Mouse (Mus musculus) forebrain, embryonic 14.5 days (tissue): ENCODE results near the gene Galnt9. TPM values are rescaled to one million over a fixed set of nuclear protein-coding genes. Genes with fewer than 3 reads are reported as not detected.

ENCODE experiments used
- ATAC-seq: fragments of 200-750 bp; cut with Nextera tagmentation; 2 replicates; pipeline ENCODE4 v1.8.0; 2017; ENCODE audit warnings: mild to moderate bottlenecking, moderate library complexity
- DNase-seq: peaks from one replicate; pipeline ENCODE4 v3.0.0-alpha.2; 2015; ENCODE audit warnings: low spot score
- H3K27ac ChIP-seq: fragments of 300-500 bp; sonication (generic); 2 replicates; pipeline ENCODE4 v1.5.1; 2014; ENCODE audit warnings: low read depth, mild to moderate bottlenecking, control low read depth, low read length, moderate library complexity
- H3K27me3 ChIP-seq: fragments of 300-500 bp; sonication (generic); replicated peaks from 2 replicates; pipeline ENCODE4 v1.6.1; 2014; ENCODE audit warnings: low read length, control low read depth, mixed read lengths; ENCODE audit not compliant: control insufficient read depth, insufficient read depth
- H3K36me3 ChIP-seq: fragments of 300-500 bp; sonication (generic); 2 replicates; pipeline ENCODE4 v1.6.1; 2014; ENCODE audit warnings: low read length, control low read depth; ENCODE audit not compliant: control insufficient read depth, insufficient read depth
- H3K4me1 ChIP-seq: fragments of 300-500 bp; sonication (generic); 2 replicates; pipeline ENCODE4 v1.6.1; 2014; ENCODE audit warnings: antibody characterized with exemption, low read length, control low read depth; ENCODE audit not compliant: control insufficient read depth, insufficient read depth
- H3K4me2 ChIP-seq: fragments of 300-500 bp; sonication (generic); 2 replicates; pipeline ENCODE4 v1.6.1; 2014; ENCODE audit warnings: mild to moderate bottlenecking, control low read depth, low read length
- H3K4me3 ChIP-seq: fragments of 300-500 bp; sonication (generic); 2 replicates; pipeline ENCODE4 v1.5.1; 2014; ENCODE audit warnings: low read depth, low read length, control low read depth
- H3K9ac ChIP-seq: fragments of 300-500 bp; sonication (generic); 2 replicates; pipeline ENCODE4 v1.6.1; 2014; ENCODE audit warnings: mild to moderate bottlenecking, low read length, control low read depth, moderate library complexity
- H3K9me3 ChIP-seq: fragments of 300-500 bp; sonication (generic); replicated peaks from 2 replicates; pipeline ENCODE4 v1.6.1; 2016; ENCODE audit warnings: low read length, control low read depth, mixed read lengths; ENCODE audit not compliant: control insufficient read depth
- WGBS: fragments of 180-500 bp; shearing (Covaris S2); extraction: QIAGEN DNeasy Blood & Tissue Kit; methylation state at CpG from one replicate; pipeline ENCODE4 v1.1.7; 2014; 5-methylcytosine and 5-hydroxymethylcytosine counted together
- polyA plus RNA-seq: library from polyadenylated mRNA; unstranded; fragments of >200 nt; fragmentation: Nextera tagmentation; extraction: Ambion mirVana; gene quantifications from 2 replicates; pipeline ENCODE4 v1.2.1, GENCODE M21; 2014

Galnt9 gene
- polyA plus RNA-seq, 1 experiment from 2014 or later: 12.1 TPM

DNA sequence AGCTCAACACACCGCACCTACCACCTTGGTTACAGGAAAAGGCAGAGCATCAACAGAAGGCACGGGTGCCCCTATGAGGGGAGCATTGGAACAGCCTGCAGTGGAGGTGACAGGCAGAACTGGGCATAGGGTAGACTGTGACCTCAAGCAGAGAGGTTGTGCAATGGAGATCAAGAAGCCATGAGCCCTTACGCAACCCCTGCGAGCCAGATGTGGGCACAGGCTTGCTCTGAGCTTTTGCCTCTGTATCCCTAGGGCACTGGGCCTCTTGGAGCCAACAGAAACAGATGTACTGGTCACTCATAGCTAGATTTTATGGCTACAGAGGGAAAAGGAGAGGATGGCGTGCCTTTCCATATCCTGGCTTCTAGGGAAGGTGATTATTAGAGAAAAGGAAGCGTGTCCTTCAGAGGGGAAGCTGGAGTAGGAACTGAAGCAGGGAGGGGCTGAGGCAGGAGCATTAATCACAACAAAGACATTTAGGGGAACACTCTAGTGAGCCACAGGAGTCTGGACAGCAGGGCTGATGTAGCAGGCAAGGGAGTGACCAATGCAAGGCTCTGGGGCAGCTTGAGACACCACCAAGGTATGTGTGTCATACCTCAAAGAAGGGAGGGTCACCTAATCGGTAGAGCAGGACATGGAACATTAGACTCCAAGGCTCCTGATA is 59.0 kb downstream of the Galnt9 start:
- H3K27me3 ChIP-seq: no peaks in the 10 kb centered on the region
- WGBS: 84% methylated on average over 7 of the region's 7 CpGs
- H3K36me3 ChIP-seq: no peaks in the 10 kb centered on the region
- ATAC-seq (no peak), DNase-seq (no peak)
- H3K4me1 ChIP-seq: no peaks in the 10 kb centered on the region
- H3K9me3 ChIP-seq: no peaks in the 10 kb centered on the region
- H3K4me3 ChIP-seq: no peak overlapping the region
- H3K4me2 ChIP-seq: no peak overlapping the region
- H3K27ac ChIP-seq: no peak overlapping the region
- no peak overlapping the region for H3K9ac ChIP-seq

DNA sequence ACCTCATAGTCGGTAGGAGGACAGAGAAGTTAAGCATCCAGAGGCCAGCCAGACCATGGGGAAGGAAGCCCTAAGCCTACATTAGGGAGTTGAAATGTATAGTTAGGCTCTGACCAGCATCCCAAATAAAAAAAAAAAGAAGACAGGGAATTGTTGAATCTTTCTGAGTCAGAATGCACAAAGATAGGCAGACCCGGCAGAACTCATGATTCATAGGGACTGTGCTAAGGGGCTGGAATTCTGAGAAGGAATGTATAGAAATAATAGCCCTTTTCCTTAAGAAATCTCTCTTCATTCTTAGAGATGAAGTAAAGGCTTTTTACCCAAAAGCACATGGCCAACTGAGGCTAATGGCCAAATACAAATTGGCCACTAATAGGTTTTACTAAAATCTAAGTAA is 60.2 kb downstream of the Galnt9 start:
- Histone ChIP-seq H3K4me3 (no peak overlapping the region), H3K36me3 (no peaks in the 10 kb centered on the region), H3K4me2 (no peak overlapping the region), H3K9me3 (no peaks in the 10 kb centered on the region), H3K4me1 (no peaks in the 10 kb centered on the region), H3K9ac (no peak overlapping the region), H3K27ac (no peak overlapping the region), H3K27me3 (no peaks in the 10 kb centered on the region)
- WGBS: 97% methylated on average over 2 of the region's 2 CpGs
- no peak for ATAC-seq
- DNase-seq: no peak

DNA sequence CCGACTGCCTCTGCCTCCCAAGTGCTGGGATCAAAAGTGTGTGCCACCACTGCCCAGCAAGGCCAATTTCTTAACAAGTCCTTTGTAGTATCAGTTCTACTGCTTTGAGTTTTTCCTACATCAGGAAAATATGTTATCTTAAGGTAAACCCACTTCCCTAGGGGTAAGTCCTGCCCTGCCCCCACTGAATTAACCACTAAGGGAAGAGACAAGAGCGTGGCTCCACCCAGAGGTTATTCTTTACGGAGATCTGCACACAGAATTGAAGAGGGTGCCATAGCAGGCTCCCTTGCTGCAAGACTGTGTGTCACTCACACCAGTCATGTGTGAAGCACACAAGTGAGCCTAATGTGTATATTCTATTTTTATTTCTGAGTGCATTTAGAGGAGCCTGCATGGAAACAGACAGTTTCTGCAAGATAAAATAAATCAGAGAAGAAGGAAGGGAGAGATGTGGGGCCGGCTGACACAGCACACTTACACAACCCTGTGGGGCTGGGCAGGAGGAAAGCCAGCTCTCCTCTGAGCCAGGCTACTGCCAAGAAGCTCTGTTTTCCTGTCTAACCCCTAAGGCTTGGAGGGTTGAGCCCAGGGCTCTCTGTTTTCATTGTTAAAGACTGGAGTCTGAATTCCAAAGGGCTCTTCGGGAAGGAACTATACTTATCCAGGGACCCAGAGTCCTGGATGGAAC is 61.5 kb downstream of the Galnt9 start:
- Histone ChIP-seq H3K36me3 (no peaks in the 10 kb centered on the region), H3K27ac (no peak overlapping the region), H3K27me3 (no peaks in the 10 kb centered on the region), H3K9ac (no peak overlapping the region), H3K4me3 (no peak overlapping the region), H3K4me1 (no peaks in the 10 kb centered on the region), H3K9me3 (no peaks in the 10 kb centered on the region), H3K4me2 (no peak overlapping the region)
- no peak for ATAC-seq
- DNase-seq: no peak
- 58% methylated on average over 5 of the region's 5 CpGs for WGBS

DNA sequence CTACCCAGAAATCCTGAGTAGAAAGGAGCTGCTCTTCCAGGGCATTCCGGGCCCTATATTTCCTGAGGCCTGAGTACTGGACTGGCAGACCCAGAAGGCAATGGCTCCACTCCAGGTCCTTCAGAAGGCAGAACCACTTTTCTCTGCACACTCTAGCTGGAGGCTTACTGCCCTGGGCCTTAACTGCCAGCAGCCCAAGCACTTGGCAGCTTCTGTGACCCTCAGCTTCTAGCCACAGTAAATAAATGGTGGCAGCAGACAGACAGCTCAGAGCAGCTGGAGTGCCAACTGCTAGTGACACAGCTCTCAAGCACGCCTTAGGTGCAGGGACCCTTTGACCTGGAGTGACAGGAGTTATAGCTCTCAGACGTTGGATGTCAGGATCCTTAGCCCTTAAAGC is 63.6 kb downstream of the Galnt9 start:
- 82% methylated on average over 3 of the region's 3 CpGs for WGBS
- Histone ChIP-seq H3K36me3 (no peaks in the 10 kb centered on the region), H3K27ac (no peak overlapping the region), H3K9ac (no peak overlapping the region), H3K4me2 (no peak overlapping the region), H3K4me1 (no peaks in the 10 kb centered on the region), H3K27me3 (no peaks in the 10 kb centered on the region), H3K9me3 (no peaks in the 10 kb centered on the region), H3K4me3 (no peak overlapping the region)
- ATAC-seq (no peak), DNase-seq (no peak)

DNA sequence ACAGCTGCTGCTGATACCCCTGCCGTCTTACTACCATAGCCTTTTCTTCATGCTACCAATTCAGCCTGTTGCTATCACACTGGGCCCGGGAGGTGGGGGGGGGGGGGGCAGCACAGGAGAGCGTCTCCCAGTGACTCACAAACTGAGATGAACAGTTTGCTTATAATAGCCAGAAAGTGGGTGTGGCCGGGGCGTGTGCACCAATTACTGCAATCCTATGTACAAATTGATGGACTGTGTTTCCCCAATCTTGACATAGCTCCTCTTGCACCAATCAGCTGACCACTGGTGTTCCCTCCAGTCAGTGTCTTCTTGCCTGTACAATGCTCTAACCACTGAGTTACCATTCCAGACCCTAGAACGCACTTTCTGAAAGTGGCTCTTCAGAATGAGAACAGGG is 64.2 kb downstream of the Galnt9 start:
- no peaks in the 10 kb centered on the region for H3K27me3 ChIP-seq
- WGBS: 66% methylated on average over 6 of the region's 6 CpGs

DNA sequence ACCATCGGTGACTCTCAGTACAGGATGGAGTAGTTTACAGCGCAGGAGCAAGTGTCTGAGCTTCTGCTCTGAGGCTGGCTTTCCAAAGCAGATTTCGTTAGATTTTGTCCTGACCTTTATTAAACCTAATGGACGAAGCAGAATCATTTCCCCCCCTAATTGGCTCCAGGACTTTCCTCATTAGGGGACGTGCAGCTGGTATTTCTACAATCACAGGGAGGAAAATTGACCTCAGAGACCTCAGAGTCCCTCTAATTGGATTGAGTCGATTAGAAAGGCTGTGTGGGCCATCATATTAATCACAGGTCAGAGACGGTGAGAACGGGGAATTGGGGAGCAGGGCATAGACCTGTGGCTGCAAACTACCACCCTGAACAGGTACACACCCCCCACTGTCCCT is 64.8 kb downstream of the Galnt9 start:
- WGBS: 17% methylated on average over 8 of the region's 8 CpGs
- H3K27me3 ChIP-seq: no peaks in the 10 kb centered on the region
- H3K9me3 ChIP-seq: no peaks in the 10 kb centered on the region
- H3K9ac ChIP-seq: no peak overlapping the region
- no peaks in the 10 kb centered on the region for H3K36me3 ChIP-seq
- ATAC-seq: no peak
- no peaks in the 10 kb centered on the region for H3K4me1 ChIP-seq
- H3K4me3 ChIP-seq: no peak overlapping the region
- H3K4me2 ChIP-seq: no peak overlapping the region
- no peak overlapping the region for H3K27ac ChIP-seq
- DNase-seq: no peak

More for the DNA sequence above, 64.2 kb downstream of the Galnt9 start:
- Histone ChIP-seq H3K9ac (no peak overlapping the region), H3K4me3 (no peak overlapping the region), H3K27ac (no peak overlapping the region), H3K36me3 (no peaks in the 10 kb centered on the region), H3K4me1 (no peaks in the 10 kb centered on the region), H3K9me3 (no peaks in the 10 kb centered on the region), H3K4me2 (no peak overlapping the region)
- DNase-seq (no peak), ATAC-seq (no peak)

DNA sequence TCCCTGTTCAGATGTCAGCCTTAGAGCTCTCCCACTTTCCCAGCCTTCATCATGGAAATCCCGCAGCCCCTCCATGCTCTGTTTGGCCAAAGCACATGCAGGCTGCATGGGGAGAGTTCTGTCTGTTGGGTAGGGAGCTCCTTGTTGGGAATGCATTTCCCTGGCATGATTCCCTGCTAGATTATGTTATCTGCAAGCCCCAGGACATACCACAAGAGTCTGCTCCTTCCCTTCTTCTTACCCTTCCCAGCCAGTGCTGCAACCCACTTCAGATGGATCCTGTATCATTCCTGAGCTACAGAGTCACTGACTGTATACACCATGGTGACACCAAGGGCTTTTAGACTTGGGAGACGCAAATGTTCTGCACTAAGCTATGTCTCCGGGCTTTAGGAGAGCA is 65.3 kb downstream of the Galnt9 start:
- H3K4me3 ChIP-seq: no peak overlapping the region
- H3K4me2 ChIP-seq: no peak overlapping the region
- no peak overlapping the region for H3K9ac ChIP-seq
- no peaks in the 10 kb centered on the region for H3K36me3 ChIP-seq
- no peaks in the 10 kb centered on the region for H3K9me3 ChIP-seq
- WGBS: 77% methylated on average over 3 of the region's 3 CpGs
- no peak overlapping the region for H3K27ac ChIP-seq
- ATAC-seq (no peak), DNase-seq (no peak)
- H3K27me3 ChIP-seq: no peaks in the 10 kb centered on the region
- H3K4me1 ChIP-seq: no peaks in the 10 kb centered on the region

DNA sequence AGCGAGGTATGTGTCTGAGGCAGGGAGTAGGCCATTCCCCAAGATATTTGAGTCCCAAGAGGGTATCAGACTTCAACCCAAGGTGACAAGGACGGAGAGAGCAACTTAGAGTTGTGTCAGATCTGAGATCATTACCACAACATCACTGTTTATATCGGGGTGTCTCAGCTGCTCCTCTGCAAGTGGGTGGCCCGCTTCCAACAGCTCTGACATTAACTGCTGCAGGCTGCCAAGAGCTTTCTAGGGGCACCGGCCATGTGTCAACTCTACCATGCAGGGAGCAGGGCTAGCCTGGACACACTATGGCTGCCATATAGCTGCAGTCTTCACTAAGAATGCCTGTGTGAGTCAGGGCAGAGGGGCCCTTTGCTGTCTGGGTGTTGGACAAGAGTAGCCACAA is 65.7 kb downstream of the Galnt9 start:
- no peak for DNase-seq
- H3K9ac ChIP-seq: no peak overlapping the region
- no peaks in the 10 kb centered on the region for H3K27me3 ChIP-seq
- no peak for ATAC-seq
- WGBS: 69% methylated on average over 5 of the region's 5 CpGs
- no peak overlapping the region for H3K4me3 ChIP-seq
- H3K9me3 ChIP-seq: no peaks in the 10 kb centered on the region
- H3K4me2 ChIP-seq: no peak overlapping the region
- H3K36me3 ChIP-seq: no peaks in the 10 kb centered on the region
- H3K4me1 ChIP-seq: no peaks in the 10 kb centered on the region
- H3K27ac ChIP-seq: no peak overlapping the region

DNA sequence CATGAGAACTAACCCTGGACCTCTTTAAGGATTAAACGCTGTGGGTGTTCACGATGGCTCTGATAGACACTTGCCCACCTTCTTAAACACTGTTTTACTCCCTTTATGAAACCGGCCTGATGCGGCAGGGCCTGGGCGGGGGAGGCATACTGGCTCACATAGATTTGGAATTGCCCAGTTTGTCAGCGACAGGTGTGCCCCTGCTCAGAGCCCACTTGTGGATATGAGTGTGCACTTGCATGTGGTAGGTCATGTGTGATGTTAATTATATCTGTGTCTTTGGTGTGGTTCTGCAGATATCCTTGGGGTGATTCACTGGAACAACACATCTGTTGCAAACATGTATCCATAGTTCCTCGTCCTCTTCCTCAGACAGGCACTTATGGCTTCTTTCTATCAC is 66.3 kb downstream of the Galnt9 start:
- 89% methylated on average over 7 of the region's 7 CpGs for WGBS
- ATAC-seq: no peak
- H3K27ac ChIP-seq: no peak overlapping the region

More for the DNA sequence above, 66.3 kb downstream of the Galnt9 start:
- no peak for DNase-seq
- Histone ChIP-seq H3K4me2 (no peak overlapping the region), H3K4me1 (no peaks in the 10 kb centered on the region), H3K36me3 (no peaks in the 10 kb centered on the region), H3K27me3 (no peaks in the 10 kb centered on the region), H3K9ac (no peak overlapping the region), H3K4me3 (no peak overlapping the region), H3K9me3 (no peaks in the 10 kb centered on the region)
